Mouse (Mus musculus): ENCODE measurements around the gene Ciao2b. TPM values are rescaled to one million over a fixed set of nuclear protein-coding genes. Genes with fewer than 3 reads are reported as not detected.

Gene Ciao2b
- polyA plus RNA-seq, 1 experiment = 180 TPM

GRCm38 (mm10) chr8:104640831-104641370 lies 864 bp downstream of the Ciao2b start:
- peaks cover 14% of the 10 kb centered on the region for H3K36me3 ChIP-seq (ENCODE audit: control insufficient read depth, insufficient read depth)
- peak overlapping the region; percentile 67 for H3ac ChIP-seq (ENCODE audit: control insufficient read depth, insufficient read length, low read depth)
- peaks cover 23% of the 10 kb centered on the region for H3K79me2 ChIP-seq (ENCODE audit: control insufficient read depth, insufficient read depth)
- TF ChIP-seq MYOD1 (IDR thresholded peaks at IDR 0.05; ENCODE audit: control insufficient read depth, insufficient read length, low read depth) = no peak
- no peak for TF ChIP-seq MAX (IDR thresholded peaks at IDR 0.05)
- no peak for TF ChIP-seq FOSL1 (IDR thresholded peaks at IDR 0.05; ENCODE audit: insufficient read depth, low read length, poor library complexity, severe bottlenecking)
- TF ChIP-seq CEBPB (IDR thresholded peaks at IDR 0.05; ENCODE audit: low read depth) = no peak
- TF ChIP-seq USF1 (IDR thresholded peaks at IDR 0.05; ENCODE audit: low read depth) = no peak
- no peak for TF ChIP-seq CTCF (IDR thresholded peaks at IDR 0.05; ENCODE audit: control insufficient read depth, insufficient read depth, insufficient read length)
- no peak for TF ChIP-seq MYOG (IDR thresholded peaks at IDR 0.05; ENCODE audit: control insufficient read depth, extremely low read depth, insufficient read length)
- H3K4me3 ChIP-seq (ENCODE audit: insufficient read depth, poor library complexity, severe bottlenecking) = peak overlapping the region; percentile 94
- no peaks in the 10 kb centered on the region for H3K27me3 ChIP-seq (ENCODE audit: control insufficient read depth, insufficient read depth, insufficient read length)
- H3K79me3 ChIP-seq (ENCODE audit: low read depth) = peaks cover 15% of the 10 kb centered on the region

DNA sequence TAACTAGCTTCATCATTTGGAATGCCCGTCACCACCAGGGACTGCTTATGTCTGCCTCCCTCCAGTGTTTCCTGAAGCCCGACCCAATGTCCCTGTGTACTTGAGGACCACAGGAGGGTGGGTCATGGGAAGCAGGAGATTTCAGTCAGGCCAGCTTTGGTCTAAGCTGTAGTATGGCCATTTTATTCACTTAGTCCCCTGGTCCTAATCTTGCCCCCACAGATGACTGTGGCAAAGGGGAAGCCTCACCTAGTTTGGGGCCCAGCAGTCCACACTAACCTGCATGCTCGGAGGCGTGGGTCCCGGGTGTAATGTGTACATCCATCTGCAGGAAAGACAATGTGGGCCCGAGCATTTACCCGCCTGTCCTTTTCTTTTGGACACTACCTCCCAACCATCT lies 1.5 kb downstream of the Ciao2b start:
- Histone ChIP-seq H3K4me3 (ENCODE audit: insufficient read depth, poor library complexity, severe bottlenecking) (peak overlapping the region; percentile 94), H3K36me3 (ENCODE audit: control insufficient read depth, insufficient read depth) (peaks cover 14% of the 10 kb centered on the region), H3K27me3 (ENCODE audit: control insufficient read depth, insufficient read depth, insufficient read length) (no peaks in the 10 kb centered on the region), H3ac (ENCODE audit: control insufficient read depth, insufficient read length, low read depth) (peak overlapping the region; percentile 67), H3K79me2 (ENCODE audit: control insufficient read depth, insufficient read depth) (peaks cover 23% of the 10 kb centered on the region), H3K79me3 (ENCODE audit: low read depth) (peaks cover 15% of the 10 kb centered on the region)
- no peak for TF ChIP-seq CTCF (IDR thresholded peaks at IDR 0.05; ENCODE audit: control insufficient read depth, insufficient read depth, insufficient read length)
- no peak for TF ChIP-seq MAX (IDR thresholded peaks at IDR 0.05)
- TF ChIP-seq USF1 (IDR thresholded peaks at IDR 0.05; ENCODE audit: low read depth) = no peak
- no peak for TF ChIP-seq FOSL1 (IDR thresholded peaks at IDR 0.05; ENCODE audit: insufficient read depth, low read length, poor library complexity, severe bottlenecking)
- TF ChIP-seq CEBPB (IDR thresholded peaks at IDR 0.05; ENCODE audit: low read depth) = no peak
- TF ChIP-seq MYOD1 (IDR thresholded peaks at IDR 0.05; ENCODE audit: control insufficient read depth, insufficient read length, low read depth) = no peak
- no peak for TF ChIP-seq MYOG (IDR thresholded peaks at IDR 0.05; ENCODE audit: control insufficient read depth, extremely low read depth, insufficient read length)

DNA sequence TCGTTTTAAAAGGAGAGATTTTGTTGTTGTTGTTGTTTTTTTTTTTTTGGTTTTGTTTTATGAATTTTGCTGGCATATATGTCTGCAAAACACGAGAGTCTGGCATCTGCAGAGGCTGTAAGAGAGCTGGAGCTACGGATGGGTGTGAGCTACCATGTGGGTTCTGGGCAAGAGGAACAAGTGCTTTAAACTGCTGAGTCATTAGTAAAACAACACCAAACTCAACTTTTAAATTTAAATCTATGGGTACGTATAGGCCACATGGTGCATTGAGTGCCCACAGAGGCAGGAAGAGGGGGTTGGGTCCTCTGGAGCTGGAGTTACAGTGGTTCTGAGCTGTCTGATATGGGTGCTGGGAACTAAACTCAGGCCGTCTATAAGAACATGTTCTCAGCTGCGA lies 3.8 kb downstream of the Ciao2b start:
- H3K79me2 ChIP-seq (ENCODE audit: control insufficient read depth, insufficient read depth) = peaks cover 23% of the 10 kb centered on the region
- H3K79me3 ChIP-seq (ENCODE audit: low read depth) = peaks cover 15% of the 10 kb centered on the region
- no peak overlapping the region for H3K4me3 ChIP-seq (ENCODE audit: insufficient read depth, poor library complexity, severe bottlenecking)
- H3K27me3 ChIP-seq (ENCODE audit: control insufficient read depth, insufficient read depth, insufficient read length) = no peaks in the 10 kb centered on the region
- no peak overlapping the region for H3ac ChIP-seq (ENCODE audit: control insufficient read depth, insufficient read length, low read depth)
- TF ChIP-seq FOSL1 (IDR thresholded peaks at IDR 0.05; ENCODE audit: insufficient read depth, low read length, poor library complexity, severe bottlenecking) (no peak), CEBPB (IDR thresholded peaks at IDR 0.05; ENCODE audit: low read depth) (no peak), USF1 (IDR thresholded peaks at IDR 0.05; ENCODE audit: low read depth) (no peak), CTCF (IDR thresholded peaks at IDR 0.05; ENCODE audit: control insufficient read depth, insufficient read depth, insufficient read length) (no peak), MYOG (IDR thresholded peaks at IDR 0.05; ENCODE audit: control insufficient read depth, extremely low read depth, insufficient read length) (no peak), MYOD1 (IDR thresholded peaks at IDR 0.05; ENCODE audit: control insufficient read depth, insufficient read length, low read depth) (no peak), MAX (IDR thresholded peaks at IDR 0.05) (no peak)
- H3K36me3 ChIP-seq (ENCODE audit: control insufficient read depth, insufficient read depth) = peaks cover 14% of the 10 kb centered on the region

GRCm38 (mm10) chr8:104635004-104635710 lies 6.6 kb downstream of the Ciao2b start:
- no peak for TF ChIP-seq CEBPB (IDR thresholded peaks at IDR 0.05; ENCODE audit: low read depth)
- no peak for TF ChIP-seq MAX (IDR thresholded peaks at IDR 0.05)
- no peak for TF ChIP-seq FOSL1 (IDR thresholded peaks at IDR 0.05; ENCODE audit: insufficient read depth, low read length, poor library complexity, severe bottlenecking)
- no peak for TF ChIP-seq CTCF (IDR thresholded peaks at IDR 0.05; ENCODE audit: control insufficient read depth, insufficient read depth, insufficient read length)
- TF ChIP-seq MYOG (IDR thresholded peaks at IDR 0.05; ENCODE audit: control insufficient read depth, extremely low read depth, insufficient read length) = no peak
- no peak for TF ChIP-seq USF1 (IDR thresholded peaks at IDR 0.05; ENCODE audit: low read depth)
- TF ChIP-seq MYOD1 (IDR thresholded peaks at IDR 0.05; ENCODE audit: control insufficient read depth, insufficient read length, low read depth) = no peak
- Histone ChIP-seq H3K27me3 (ENCODE audit: control insufficient read depth, insufficient read depth, insufficient read length) (no peaks in the 10 kb centered on the region), H3K79me2 (ENCODE audit: control insufficient read depth, insufficient read depth) (peaks cover 10% of the 10 kb centered on the region), H3K36me3 (ENCODE audit: control insufficient read depth, insufficient read depth) (peaks cover 14% of the 10 kb centered on the region), H3K79me3 (ENCODE audit: low read depth) (peaks cover 3% of the 10 kb centered on the region), H3K4me3 (ENCODE audit: insufficient read depth, poor library complexity, severe bottlenecking) (no peak overlapping the region), H3ac (ENCODE audit: control insufficient read depth, insufficient read length, low read depth) (no peak overlapping the region)

DNA sequence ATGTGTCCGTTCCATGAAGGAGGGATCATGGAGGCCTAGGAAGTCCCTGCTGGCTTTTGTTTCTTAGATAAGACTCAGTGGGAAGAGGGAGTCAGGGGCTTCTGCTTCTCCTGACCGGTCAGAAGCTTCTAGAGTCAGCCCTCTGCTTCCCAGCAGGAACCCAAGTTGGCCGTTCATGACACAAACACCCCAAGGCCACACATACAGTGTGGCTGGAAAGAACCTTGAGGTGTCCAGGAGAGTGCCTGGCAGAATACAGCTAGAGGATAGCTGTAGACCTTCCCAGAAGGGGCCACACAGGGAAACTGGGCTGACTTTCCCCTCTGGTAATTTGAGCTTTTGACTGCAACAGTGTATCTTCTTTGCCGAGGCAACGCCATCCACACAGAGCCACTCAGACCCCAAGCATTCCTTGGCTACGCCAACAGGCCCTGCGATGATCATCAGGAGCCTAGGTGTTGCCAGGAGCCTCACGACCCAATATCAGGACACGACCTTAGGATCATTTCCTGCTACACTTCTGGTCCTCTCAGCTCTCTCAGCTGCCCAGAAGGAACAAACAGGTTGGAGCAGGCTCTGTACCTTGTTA lies 8.5 kb downstream of the Ciao2b start:
- Histone ChIP-seq H3ac (ENCODE audit: control insufficient read depth, insufficient read length, low read depth) (no peak overlapping the region), H3K79me3 (ENCODE audit: low read depth) (no peaks in the 10 kb centered on the region), H3K4me3 (ENCODE audit: insufficient read depth, poor library complexity, severe bottlenecking) (no peak overlapping the region), H3K79me2 (ENCODE audit: control insufficient read depth, insufficient read depth) (no peaks in the 10 kb centered on the region), H3K27me3 (ENCODE audit: control insufficient read depth, insufficient read depth, insufficient read length) (no peaks in the 10 kb centered on the region), H3K36me3 (ENCODE audit: control insufficient read depth, insufficient read depth) (peaks cover 1% of the 10 kb centered on the region)
- no peak for TF ChIP-seq USF1 (IDR thresholded peaks at IDR 0.05; ENCODE audit: low read depth)
- no peak for TF ChIP-seq CTCF (IDR thresholded peaks at IDR 0.05; ENCODE audit: control insufficient read depth, insufficient read depth, insufficient read length)
- TF ChIP-seq FOSL1 (IDR thresholded peaks at IDR 0.05; ENCODE audit: insufficient read depth, low read length, poor library complexity, severe bottlenecking) = no peak
- no peak for TF ChIP-seq CEBPB (IDR thresholded peaks at IDR 0.05; ENCODE audit: low read depth)
- TF ChIP-seq MAX (IDR thresholded peaks at IDR 0.05) = no peak
- no peak for TF ChIP-seq MYOG (IDR thresholded peaks at IDR 0.05; ENCODE audit: control insufficient read depth, extremely low read depth, insufficient read length)
- TF ChIP-seq MYOD1 (IDR thresholded peaks at IDR 0.05; ENCODE audit: control insufficient read depth, insufficient read length, low read depth) = no peak
